Mouse (Mus musculus): ENCODE results near the gene Por.

Gene Por

DNA sequence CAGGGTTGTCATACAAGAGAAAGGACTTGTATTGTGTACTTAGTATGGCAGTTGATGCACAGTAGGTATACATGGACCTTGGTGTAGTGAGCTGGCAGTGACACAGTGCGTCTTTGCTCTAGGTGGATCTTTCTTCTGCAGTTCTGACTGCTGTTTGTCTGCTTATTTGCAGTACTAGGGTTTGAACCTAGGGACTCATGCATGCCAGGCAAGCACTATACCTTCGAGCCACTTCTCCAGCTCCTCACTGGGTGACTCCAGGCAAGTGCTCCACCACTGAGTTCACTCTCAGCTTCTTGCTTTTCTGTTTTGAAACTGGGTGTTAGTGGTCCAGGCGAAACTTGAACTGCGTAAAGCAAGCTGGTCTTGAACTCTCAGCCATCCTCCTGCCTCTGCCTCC, 31.8 kb downstream of the Por start:
- in situ Hi-C loops (cut with MboI, MseI) = no loop called here

- in situ Hi-C loops (cut with MboI, MseI) = no loop called here
Measured at GRCm38 (mm10) chr5:135702190-135702589, 32.4 kb downstream of the Por start.

DNA sequence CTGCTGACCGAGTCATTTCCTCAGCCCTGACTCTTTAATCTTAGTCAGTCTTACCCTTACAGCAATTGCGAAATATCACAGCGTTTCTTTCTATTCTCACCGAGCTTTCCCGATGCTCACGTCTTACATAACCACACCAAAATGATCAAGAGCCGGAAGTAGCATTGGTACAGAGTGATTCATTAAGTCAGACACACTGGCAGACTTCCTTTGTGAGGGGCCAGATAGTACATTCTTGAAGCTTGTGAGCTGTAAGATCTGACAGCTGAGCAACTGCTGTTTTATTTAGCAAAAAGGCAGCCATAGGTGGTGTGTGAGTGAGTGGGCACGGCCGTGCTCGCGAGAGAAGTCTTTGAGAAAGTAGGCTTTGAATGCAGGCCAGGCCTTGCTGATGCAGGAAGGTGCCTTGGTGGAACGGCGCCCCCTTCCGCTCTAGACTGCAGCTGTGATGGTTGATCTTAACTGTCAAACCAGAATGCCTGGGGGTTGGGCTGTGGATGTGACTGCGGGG, 32.9 kb downstream of the Por start:
- in situ Hi-C loops (cut with MboI, MseI) = no loop called here

- in situ Hi-C loops (cut with MboI, MseI) = no loop called here
Measured at GRCm38 (mm10) chr5:135703431-135703830, 33.6 kb downstream of the Por start.

- in situ Hi-C loops (cut with MboI, MseI) = no loop called here
Measured at GRCm38 (mm10) chr5:135705383-135705782, 35.5 kb downstream of the Por start.

GRCm38 (mm10) chr5:135707039-135707438, 37.2 kb downstream of the Por start:
- in situ Hi-C loops (cut with MboI, MseI) = no loop called here

- in situ Hi-C loops (cut with MboI, MseI) = no loop called here
Measured at GRCm38 (mm10) chr5:135707855-135708254, 38.0 kb downstream of the Por start.

DNA sequence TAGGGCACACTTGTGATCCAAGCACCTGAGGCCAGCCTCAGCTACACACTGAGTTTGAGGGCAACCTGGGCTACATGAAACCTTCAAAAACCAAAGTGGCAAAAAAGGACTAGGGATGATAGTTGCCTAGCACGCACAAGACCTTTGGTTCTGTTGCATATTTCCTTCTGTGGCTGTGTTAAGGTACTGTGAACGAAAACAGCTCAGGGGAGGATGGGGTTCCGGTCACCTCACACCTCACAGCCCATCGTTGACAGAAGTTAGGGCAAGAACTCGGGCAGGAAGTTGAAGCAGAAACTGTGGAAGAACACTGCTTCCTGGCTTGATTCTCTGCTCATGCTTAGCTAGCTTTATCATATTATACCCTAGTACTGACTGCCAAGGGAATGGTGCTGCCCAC, 39.9 kb downstream of the Por start:
- in situ Hi-C loops (cut with MboI, MseI) = no loop called here

DNA sequence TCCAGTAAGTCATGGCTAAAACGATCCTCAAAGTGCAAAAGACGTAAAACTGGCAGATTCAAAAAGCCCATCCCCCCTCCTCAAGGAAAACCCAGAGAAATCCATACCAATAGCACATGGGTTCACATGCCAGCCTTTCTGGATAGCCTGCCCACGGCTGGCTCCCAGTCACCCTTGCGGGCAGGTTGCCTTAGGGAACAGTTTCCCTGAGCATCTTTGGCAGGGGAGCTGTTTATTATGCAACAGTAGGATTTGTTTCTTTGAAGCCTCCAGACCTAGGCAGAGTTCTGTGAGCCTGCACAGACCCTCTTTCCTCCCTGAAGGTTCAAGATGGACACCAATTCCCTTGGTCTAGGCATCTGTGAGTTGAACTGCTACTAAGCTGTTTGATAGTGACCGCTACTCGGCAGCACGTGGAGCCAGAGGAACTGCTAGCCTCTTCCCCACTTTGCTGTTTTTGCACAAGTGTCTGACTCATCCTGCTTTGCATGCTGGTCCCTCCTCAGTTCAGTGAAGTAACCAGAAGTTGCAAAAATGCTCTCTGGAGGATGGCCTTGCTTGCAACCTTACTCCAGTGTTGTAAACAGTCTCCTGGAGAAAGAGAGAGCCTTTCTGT, 40.9 kb downstream of the Por start:
- in situ Hi-C loops (cut with MboI, MseI) = no loop called here

GRCm38 (mm10) chr5:135711582-135712355, 41.9 kb downstream of the Por start:
- in situ Hi-C loops (cut with MboI, MseI) = no loop called here

DNA sequence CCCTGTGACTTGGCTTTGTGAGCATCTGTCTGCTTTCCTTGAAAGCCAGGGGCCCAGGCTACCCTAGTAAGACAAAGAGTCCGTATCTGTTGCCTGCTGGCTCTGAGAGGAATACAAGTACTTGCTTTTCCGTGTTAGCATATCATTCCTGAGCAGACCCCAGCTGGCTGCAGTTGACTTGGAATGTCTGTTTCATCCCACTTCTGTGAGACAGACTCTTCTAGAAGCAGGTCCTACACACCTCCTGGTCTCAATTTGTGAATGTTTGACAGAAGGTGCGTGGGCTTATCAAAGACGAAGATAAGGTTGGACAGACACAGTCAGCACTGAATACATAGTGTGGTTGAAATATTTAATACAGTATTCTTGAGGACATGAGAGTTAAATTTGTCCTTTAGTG, 43.0 kb downstream of the Por start:
- in situ Hi-C loops (cut with MboI, MseI) = no loop called here

GRCm38 (mm10) chr5:135713441-135714218, 43.8 kb downstream of the Por start:
- in situ Hi-C loops (cut with MboI, MseI) = no loop called here

GRCm38 (mm10) chr5:135715624-135716023, 45.8 kb downstream of the Por start:
- in situ Hi-C loops (cut with MboI, MseI) = no loop called here

DNA sequence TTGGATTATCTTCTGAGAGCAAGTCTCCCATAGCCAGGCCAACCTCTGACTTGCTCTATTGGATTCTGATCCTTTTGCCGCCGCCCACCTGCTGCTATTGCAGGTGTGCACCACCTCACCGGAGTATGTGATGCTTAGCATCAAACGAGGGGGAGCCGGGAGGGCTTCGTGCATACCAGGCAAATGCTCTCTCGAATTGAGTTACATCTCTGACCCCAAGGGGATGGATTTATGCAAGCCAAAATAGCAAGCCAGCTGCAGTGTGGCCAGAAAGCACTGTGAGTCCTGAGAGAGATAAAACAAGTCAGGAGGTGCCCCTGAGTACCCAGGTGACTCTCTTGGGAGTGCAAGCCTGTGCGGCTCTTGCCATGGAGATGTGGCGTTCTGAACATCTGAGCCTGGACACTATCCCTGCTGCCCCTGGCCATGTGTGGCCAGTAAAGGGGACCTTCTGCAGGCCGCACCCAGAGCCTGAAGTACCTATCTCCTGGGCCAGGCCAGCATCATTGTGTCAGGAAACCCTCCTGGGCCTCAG, 49.8 kb downstream of the Por start:
- in situ Hi-C loops (cut with MboI, MseI) = no loop called here

DNA sequence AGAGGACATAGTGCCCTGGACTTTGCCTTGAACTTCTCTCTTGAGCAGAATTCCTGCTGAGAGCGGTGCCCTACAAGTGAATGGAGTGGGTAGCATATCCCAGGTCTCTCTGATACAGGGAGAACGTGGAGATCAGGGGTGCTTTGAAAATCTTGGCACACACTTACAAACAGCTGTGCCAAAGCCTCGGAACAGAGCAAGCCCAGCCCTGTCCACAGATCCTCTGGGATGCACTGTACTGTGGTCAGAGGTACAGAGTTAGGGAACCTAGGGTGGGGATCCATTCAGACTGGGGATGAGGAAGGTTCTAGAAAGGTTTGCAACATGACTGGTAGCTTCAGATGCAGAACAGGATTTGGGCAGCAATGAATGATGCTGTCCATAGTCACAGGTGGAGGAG, 50.3 kb downstream of the Por start:
- in situ Hi-C loops (cut with MboI, MseI) = no loop called here

DNA sequence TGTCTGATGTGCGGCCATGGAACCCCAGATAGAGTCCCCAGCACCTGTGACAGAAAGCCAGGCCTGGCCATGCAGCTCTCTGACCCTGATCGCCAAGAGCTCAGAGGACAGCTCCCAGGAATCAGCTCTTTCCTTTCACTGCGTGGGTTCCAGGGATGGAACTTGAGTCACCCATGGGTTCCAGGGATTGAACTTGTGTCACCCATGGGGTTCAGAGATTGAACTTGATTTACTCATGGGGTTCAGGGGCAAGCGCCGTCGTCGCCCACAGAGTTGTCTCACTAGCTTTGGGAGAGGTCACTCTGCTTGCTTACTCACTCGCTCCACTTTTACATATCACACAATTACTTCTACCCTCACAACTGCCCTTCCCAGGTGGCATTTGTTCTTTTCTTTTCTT, 51.2 kb downstream of the Por start:
- in situ Hi-C loops (cut with MboI, MseI) = no loop called here

DNA sequence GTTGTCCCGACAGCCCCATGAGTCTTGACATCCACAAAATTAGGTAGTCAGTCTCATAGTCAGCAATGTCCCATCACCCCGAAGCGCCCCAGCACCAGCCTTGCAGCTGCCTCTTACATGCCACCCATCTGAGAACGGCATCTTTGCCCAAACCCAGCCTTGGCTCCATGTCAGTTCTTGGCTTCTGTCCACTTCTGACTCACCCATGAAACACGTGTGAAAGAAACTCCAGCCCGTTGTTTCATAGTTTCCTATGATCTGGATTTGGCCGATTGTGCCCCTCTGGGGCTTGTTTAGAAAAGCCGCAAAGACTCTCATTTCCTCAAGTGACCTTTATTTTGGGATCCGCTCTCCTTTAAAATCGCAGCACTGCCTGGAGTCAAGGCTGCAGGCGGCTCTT, 52.3 kb downstream of the Por start:
- in situ Hi-C loops (cut with MboI, MseI) = no loop called here

DNA sequence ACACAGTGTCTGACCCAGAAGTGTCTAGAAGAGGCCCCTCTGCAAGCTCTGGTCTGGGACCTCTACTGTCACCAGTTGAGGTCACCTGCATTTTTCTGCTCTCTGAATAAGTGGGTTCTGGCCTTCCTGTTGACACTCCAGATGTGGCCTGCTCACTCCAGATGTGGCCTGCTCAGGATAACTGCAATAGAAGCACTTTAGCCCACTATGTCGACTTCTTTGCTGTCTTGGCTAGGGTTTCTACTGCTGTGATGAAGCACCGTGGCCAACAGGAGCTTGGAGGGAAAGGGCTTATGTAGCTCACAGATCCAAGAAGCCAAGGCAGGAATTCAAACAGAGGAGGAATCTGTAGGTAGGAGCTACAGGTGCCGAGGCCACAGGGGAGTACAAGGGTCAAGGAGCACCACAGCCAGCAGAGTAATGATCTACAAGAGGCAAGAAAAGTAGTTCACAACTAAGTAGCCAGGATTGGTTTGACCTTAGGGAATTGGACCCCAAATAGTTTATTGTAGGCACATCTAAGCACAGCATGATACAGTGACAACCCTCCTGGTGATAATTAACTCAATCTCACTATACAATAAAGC, 53.4 kb downstream of the Por start:
- in situ Hi-C loops (cut with MboI, MseI) = no loop called here

DNA sequence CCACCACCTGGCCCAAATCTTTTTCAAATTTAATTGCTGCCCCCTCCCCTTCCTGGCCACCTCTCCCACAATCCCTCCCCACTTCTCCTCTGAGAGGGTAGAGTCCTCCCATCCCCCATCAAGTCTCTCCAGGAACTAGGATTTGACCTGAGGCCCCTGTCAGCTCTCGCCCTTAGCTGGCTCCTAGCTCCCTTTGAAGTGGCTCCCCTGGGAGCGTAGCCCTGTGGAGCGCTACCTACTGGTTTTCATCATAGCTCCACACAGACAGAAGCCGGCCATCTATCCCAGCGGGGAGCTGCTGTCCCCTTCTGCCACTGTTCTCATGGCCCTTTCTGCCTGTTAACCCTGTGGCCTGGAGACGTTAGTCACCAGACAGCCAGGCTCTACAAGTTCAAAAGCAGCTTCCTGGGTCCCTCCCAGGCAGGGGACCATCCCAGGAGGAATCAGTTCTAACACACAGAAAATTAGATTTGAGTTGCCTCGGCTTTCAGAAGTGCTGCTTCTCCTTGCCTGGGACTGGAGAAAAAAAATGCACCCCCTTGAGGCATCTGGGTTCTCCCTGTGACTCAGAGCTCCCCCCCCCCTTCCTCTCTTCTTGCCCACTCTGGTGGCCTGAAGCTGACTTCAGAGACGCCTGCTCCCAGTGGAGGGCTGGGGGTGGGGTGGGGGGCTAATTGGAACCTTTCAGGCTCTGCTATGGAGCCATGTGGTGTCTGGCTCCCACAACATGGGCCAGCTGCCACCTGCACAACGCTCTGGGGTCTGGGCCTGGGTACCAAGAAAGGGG, 54.9 kb downstream of the Por start:
- in situ Hi-C loops (cut with MboI, MseI) = no loop called here

GRCm38 (mm10) chr5:135725391-135725841, 55.6 kb downstream of the Por start:
- in situ Hi-C loops (cut with MboI, MseI) = no loop called here

DNA sequence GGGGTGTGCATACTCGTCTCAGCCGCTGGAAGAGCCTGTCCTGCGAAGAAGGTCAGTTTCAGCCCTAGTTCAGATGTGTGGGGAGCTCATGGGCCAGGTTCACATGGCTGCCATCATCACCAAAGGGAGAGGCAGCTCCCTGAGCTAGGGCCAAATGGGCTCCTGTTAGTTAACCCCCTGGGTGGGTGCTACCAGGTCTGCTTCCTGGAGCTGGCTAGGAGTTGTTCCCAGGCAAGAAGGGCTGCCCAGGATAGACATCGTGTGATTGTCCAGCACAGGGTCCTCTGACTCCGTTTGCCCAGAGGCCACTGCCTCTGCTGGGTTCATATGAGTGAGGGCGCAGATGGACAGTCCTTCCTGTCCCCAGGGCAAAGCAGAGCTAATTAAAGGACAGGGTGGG, 56.2 kb downstream of the Por start:
- in situ Hi-C loops (cut with MboI, MseI) = no loop called here
